Mouse (Mus musculus): ENCODE results near the gene Fnip2. TPM values are rescaled to one million over a fixed set of nuclear protein-coding genes. Genes with fewer than 3 reads are reported as not detected.
A peak's percentile ranks its signal among the peaks of the same experiment; 100 is the strongest.

The Fnip2 gene
- polyA plus RNA-seq, 1 experiment from 2014 or later: 2.6 TPM

- Histone ChIP-seq H3K4me1 (ENCODE audit: control insufficient read depth, insufficient read depth, low read length) (no peaks in the 10 kb centered on the region), H3K9ac (ENCODE audit: low read length) (no peak overlapping the region), H3K36me3 (ENCODE audit: control insufficient read depth, insufficient read depth) (peaks cover 14% of the 10 kb centered on the region; the same call in 1 of the 2 replicates), H3K27me3 (ENCODE audit: control insufficient read depth, insufficient read depth, low read length) (no peaks in the 10 kb centered on the region), H3K27ac (ENCODE audit: low read length) (no peak overlapping the region), H3K4me2 (ENCODE audit: low read depth, low read length) (no peak overlapping the region), H3K9me3 (replicated peaks; ENCODE audit: control insufficient read depth, low read length) (no peaks in the 10 kb centered on the region), H3K4me3 (ENCODE audit: low read length) (no peak overlapping the region)
- no peak for ATAC-seq (replicated peaks; ENCODE audit: extremely low read depth, insufficient read depth, low FRiP score)
- 76% methylated on average over 10 of the region's 10 CpGs for WGBS
These were observed 67.3 kb downstream of the Fnip2 start for GRCm38 (mm10) chr3:79500279-79500678.

GRCm38 (mm10) chr3:79496668-79497067 is 70.9 kb downstream of the Fnip2 start:
- 83% methylated on average over 6 of the region's 6 CpGs for WGBS
- Histone ChIP-seq H3K27ac (ENCODE audit: low read length) (no peak overlapping the region), H3K9ac (ENCODE audit: low read length) (no peak overlapping the region), H3K4me3 (ENCODE audit: low read length) (no peak overlapping the region), H3K27me3 (ENCODE audit: control insufficient read depth, insufficient read depth, low read length) (no peaks in the 10 kb centered on the region), H3K36me3 (ENCODE audit: control insufficient read depth, insufficient read depth) (peaks cover 25% of the 10 kb centered on the region), H3K4me2 (ENCODE audit: low read depth, low read length) (no peak overlapping the region), H3K9me3 (replicated peaks; ENCODE audit: control insufficient read depth, low read length) (no peaks in the 10 kb centered on the region), H3K4me1 (ENCODE audit: control insufficient read depth, insufficient read depth, low read length) (no peaks in the 10 kb centered on the region)
- ATAC-seq (replicated peaks; ENCODE audit: extremely low read depth, insufficient read depth, low FRiP score): no peak

- Histone ChIP-seq H3K4me2 (ENCODE audit: low read depth, low read length) (no peak overlapping the region), H3K36me3 (ENCODE audit: control insufficient read depth, insufficient read depth) (peaks cover 17% of the 10 kb centered on the region), H3K4me1 (ENCODE audit: control insufficient read depth, insufficient read depth, low read length) (no peaks in the 10 kb centered on the region), H3K27ac (ENCODE audit: low read length) (no peak overlapping the region), H3K9me3 (replicated peaks; ENCODE audit: control insufficient read depth, low read length) (no peaks in the 10 kb centered on the region), H3K4me3 (ENCODE audit: low read length) (no peak overlapping the region), H3K9ac (ENCODE audit: low read length) (no peak overlapping the region), H3K27me3 (ENCODE audit: control insufficient read depth, insufficient read depth, low read length) (no peaks in the 10 kb centered on the region)
- ATAC-seq (replicated peaks; ENCODE audit: extremely low read depth, insufficient read depth, low FRiP score): no peak
- 73% methylated on average over 7 of the region's 7 CpGs for WGBS
These were observed 72.4 kb downstream of the Fnip2 start for GRCm38 (mm10) chr3:79495151-79495550.

GRCm38 (mm10) chr3:79494028-79494427 is 73.6 kb downstream of the Fnip2 start:
- H3K4me3 ChIP-seq (ENCODE audit: low read length): no peak overlapping the region
- no peak overlapping the region for H3K27ac ChIP-seq (ENCODE audit: low read length)
- no peaks in the 10 kb centered on the region for H3K9me3 ChIP-seq (replicated peaks; ENCODE audit: control insufficient read depth, low read length)
- peaks cover 11% of the 10 kb centered on the region for H3K36me3 ChIP-seq (ENCODE audit: control insufficient read depth, insufficient read depth)
- H3K27me3 ChIP-seq (ENCODE audit: control insufficient read depth, insufficient read depth, low read length): no peaks in the 10 kb centered on the region
- ATAC-seq (replicated peaks; ENCODE audit: extremely low read depth, insufficient read depth, low FRiP score): no peak
- no peak overlapping the region for H3K4me2 ChIP-seq (ENCODE audit: low read depth, low read length)
- 80% methylated on average over 8 of the region's 8 CpGs for WGBS
- H3K9ac ChIP-seq (ENCODE audit: low read length): no peak overlapping the region
- H3K4me1 ChIP-seq (ENCODE audit: control insufficient read depth, insufficient read depth, low read length): no peaks in the 10 kb centered on the region

- 87% methylated on average over 10 of the region's 10 CpGs for WGBS
- no peak overlapping the region for H3K27ac ChIP-seq (ENCODE audit: low read length)
These were observed 74.5 kb downstream of the Fnip2 start for GRCm38 (mm10) chr3:79493064-79493463.

GRCm38 (mm10) chr3:79491614-79492013 is 76.0 kb downstream of the Fnip2 start:
- Histone ChIP-seq H3K4me1 (ENCODE audit: control insufficient read depth, insufficient read depth, low read length) (no peaks in the 10 kb centered on the region), H3K9ac (ENCODE audit: low read length) (no peak overlapping the region), H3K4me3 (ENCODE audit: low read length) (no peak overlapping the region), H3K4me2 (ENCODE audit: low read depth, low read length) (no peak overlapping the region), H3K27ac (ENCODE audit: low read length) (no peak overlapping the region), H3K36me3 (ENCODE audit: control insufficient read depth, insufficient read depth) (peaks cover 26% of the 10 kb centered on the region), H3K27me3 (ENCODE audit: control insufficient read depth, insufficient read depth, low read length) (no peaks in the 10 kb centered on the region), H3K9me3 (replicated peaks; ENCODE audit: control insufficient read depth, low read length) (no peaks in the 10 kb centered on the region)
- ATAC-seq (replicated peaks; ENCODE audit: extremely low read depth, insufficient read depth, low FRiP score): no peak
- 35% methylated on average over 3 of the region's 3 CpGs for WGBS

More at GRCm38 (mm10) chr3:79493064-79493463, 74.5 kb downstream of the Fnip2 start:
- no peak overlapping the region for H3K4me2 ChIP-seq (ENCODE audit: low read depth, low read length)
- no peak overlapping the region for H3K9ac ChIP-seq (ENCODE audit: low read length)
- peaks cover 17% of the 10 kb centered on the region for H3K36me3 ChIP-seq (ENCODE audit: control insufficient read depth, insufficient read depth)
- ATAC-seq (replicated peaks; ENCODE audit: extremely low read depth, insufficient read depth, low FRiP score): no peak
- no peaks in the 10 kb centered on the region for H3K4me1 ChIP-seq (ENCODE audit: control insufficient read depth, insufficient read depth, low read length)
- H3K4me3 ChIP-seq (ENCODE audit: low read length): no peak overlapping the region
- no peaks in the 10 kb centered on the region for H3K27me3 ChIP-seq (ENCODE audit: control insufficient read depth, insufficient read depth, low read length)
- H3K9me3 ChIP-seq (replicated peaks; ENCODE audit: control insufficient read depth, low read length): no peaks in the 10 kb centered on the region

GRCm38 (mm10) chr3:79490102-79490501 is 77.5 kb downstream of the Fnip2 start:
- Histone ChIP-seq H3K9ac (ENCODE audit: low read length) (no peak overlapping the region), H3K4me1 (ENCODE audit: control insufficient read depth, insufficient read depth, low read length) (no peaks in the 10 kb centered on the region), H3K27me3 (ENCODE audit: control insufficient read depth, insufficient read depth, low read length) (no peaks in the 10 kb centered on the region), H3K27ac (ENCODE audit: low read length) (no peak overlapping the region), H3K36me3 (ENCODE audit: control insufficient read depth, insufficient read depth) (peaks cover 39% of the 10 kb centered on the region), H3K9me3 (replicated peaks; ENCODE audit: control insufficient read depth, low read length) (no peaks in the 10 kb centered on the region), H3K4me3 (ENCODE audit: low read length) (no peak overlapping the region), H3K4me2 (ENCODE audit: low read depth, low read length) (no peak overlapping the region)
- 83% methylated on average over 5 of the region's 5 CpGs for WGBS
- ATAC-seq (replicated peaks; ENCODE audit: extremely low read depth, insufficient read depth, low FRiP score): no peak

- no peak for ATAC-seq (replicated peaks; ENCODE audit: extremely low read depth, insufficient read depth, low FRiP score)
- Histone ChIP-seq H3K27ac (ENCODE audit: low read length) (no peak overlapping the region), H3K9ac (ENCODE audit: low read length) (no peak overlapping the region), H3K4me3 (ENCODE audit: low read length) (no peak overlapping the region), H3K9me3 (replicated peaks; ENCODE audit: control insufficient read depth, low read length) (peaks cover 5% of the 10 kb centered on the region), H3K4me2 (ENCODE audit: low read depth, low read length) (no peak overlapping the region), H3K27me3 (ENCODE audit: control insufficient read depth, insufficient read depth, low read length) (no peaks in the 10 kb centered on the region), H3K36me3 (ENCODE audit: control insufficient read depth, insufficient read depth) (peaks cover 48% of the 10 kb centered on the region), H3K4me1 (ENCODE audit: control insufficient read depth, insufficient read depth, low read length) (no peaks in the 10 kb centered on the region)
- 90% methylated on average over 7 of the region's 7 CpGs for WGBS
These were observed 79.6 kb downstream of the Fnip2 start for GRCm38 (mm10) chr3:79488025-79488424.

- H3K36me3 ChIP-seq (ENCODE audit: control insufficient read depth, insufficient read depth): peaks cover 50% of the 10 kb centered on the region
- no peaks in the 10 kb centered on the region for H3K4me1 ChIP-seq (ENCODE audit: control insufficient read depth, insufficient read depth, low read length)
- H3K27ac ChIP-seq (ENCODE audit: low read length): peak overlapping the region; percentile 51
- no peak overlapping the region for H3K4me3 ChIP-seq (ENCODE audit: low read length)
- H3K27me3 ChIP-seq (ENCODE audit: control insufficient read depth, insufficient read depth, low read length): no peaks in the 10 kb centered on the region
- H3K9ac ChIP-seq (ENCODE audit: low read length): no peak overlapping the region
- ATAC-seq (replicated peaks; ENCODE audit: extremely low read depth, insufficient read depth, low FRiP score): no peak
- 74% methylated on average over 16 of the region's 16 CpGs for WGBS
- H3K9me3 ChIP-seq (replicated peaks; ENCODE audit: control insufficient read depth, low read length): peaks cover 5% of the 10 kb centered on the region
- no peak overlapping the region for H3K4me2 ChIP-seq (ENCODE audit: low read depth, low read length)
These were observed 83.1 kb downstream of the Fnip2 start for GRCm38 (mm10) chr3:79484286-79485063.

Measured in heart, embryonic 16.5 days (tissue).